Mouse (Mus musculus) bone marrow, adult 2 months (tissue): ENCODE measurements around the gene Vps13c.

Experiments
- CTCF ChIP-seq: fragments of 200-500 bp; IDR thresholded peaks from 2 replicates; pipeline ENCODE4 v1.5.1; 2011; ENCODE audit warnings: low read length, control low read depth; ENCODE audit not compliant: control insufficient read depth, insufficient read depth
- POLR2A ChIP-seq: fragments of 200-500 bp; IDR thresholded peaks from 2 replicates; pipeline ENCODE4 v1.6.1; 2011; ENCODE audit warnings: low read depth, mild to moderate bottlenecking, control low read depth, low read length, borderline replicate concordance; ENCODE audit not compliant: control insufficient read depth

GRCm38 (mm10) chr9:67839981-67840859, at the start of gene Vps13c:
- TF ChIP-seq CTCF (no peak), POLR2A (peak; percentile 40; the same call in 1 of the 2 replicates)
